Mouse (Mus musculus) limb, embryonic 11.5 days (tissue): ENCODE data around the gene Adsl. TPM values are rescaled to one million over a fixed set of nuclear protein-coding genes. Genes with fewer than 3 reads are reported as not detected.

Source experiments
- ATAC-seq: fragments of 200-750 bp; cut with Nextera tagmentation; 2 replicates; pipeline ENCODE4 v1.8.0; 2017; ENCODE audit warnings: low read depth; ENCODE audit not compliant: insufficient number of reproducible peaks, low FRiP score, low TSS enrichment
- DNase-seq: peaks from one replicate; pipeline ENCODE4 v3.0.0-alpha.2; 2015; ENCODE audit warnings: low spot score
- H3K27ac ChIP-seq: fragments of 300-500 bp; sonication (generic); replicated peaks from 2 replicates; pipeline ENCODE4 v1.5.1; 2014; ENCODE audit warnings: low read depth, mild to moderate bottlenecking, low read length
- H3K27me3 ChIP-seq: fragments of 300-500 bp; sonication (generic); 2 replicates; pipeline ENCODE4 v1.6.1; 2014; ENCODE audit warnings: mild to moderate bottlenecking, low read length, mixed read lengths; ENCODE audit not compliant: control insufficient read depth, insufficient read depth
- H3K36me3 ChIP-seq: fragments of 300-500 bp; sonication (generic); 2 replicates; pipeline ENCODE4 v1.6.1; 2014; ENCODE audit warnings: mild to moderate bottlenecking, low read length, moderate library complexity, mixed read lengths; ENCODE audit not compliant: control insufficient read depth, insufficient read depth
- H3K4me1 ChIP-seq: fragments of 300-500 bp; sonication (generic); 2 replicates; pipeline ENCODE4 v1.6.1; 2014; ENCODE audit warnings: low read length, mixed read lengths; ENCODE audit not compliant: control insufficient read depth, insufficient read depth
- H3K4me2 ChIP-seq: fragments of 300-500 bp; sonication (generic); 2 replicates; pipeline ENCODE4 v1.6.1; 2014; ENCODE audit warnings: low read depth, mild to moderate bottlenecking, moderate library complexity; ENCODE audit not compliant: severe bottlenecking
- H3K4me3 ChIP-seq: fragments of 300-500 bp; sonication (generic); 2 replicates; pipeline ENCODE4 v1.5.1; 2014; ENCODE audit warnings: low read depth, low read length
- H3K9ac ChIP-seq: fragments of 300-500 bp; sonication (generic); 2 replicates; pipeline ENCODE4 v1.6.1; 2014; ENCODE audit warnings: mild to moderate bottlenecking, low read length
- H3K9me3 ChIP-seq: fragments of 300-500 bp; sonication (generic); 2 replicates; pipeline ENCODE4 v1.6.1; 2016; ENCODE audit warnings: low read length; ENCODE audit not compliant: control insufficient read depth
- WGBS: fragments of 180-500 bp; shearing (Covaris S2); extraction: QIAGEN DNeasy Blood & Tissue Kit; methylation state at CpG from one replicate; pipeline ENCODE4 v1.1.7; 2014; 5-methylcytosine and 5-hydroxymethylcytosine counted together
- polyA plus RNA-seq: library from polyadenylated mRNA; unstranded; fragments of >200 nt; fragmentation: Nextera tagmentation; extraction: Ambion mirVana; gene quantifications from 2 replicates; pipeline ENCODE4 v1.2.1, GENCODE M21; 2014

Adsl gene
- polyA plus RNA-seq, 1 experiment from 2014 or later, result 196 TPM

DNA sequence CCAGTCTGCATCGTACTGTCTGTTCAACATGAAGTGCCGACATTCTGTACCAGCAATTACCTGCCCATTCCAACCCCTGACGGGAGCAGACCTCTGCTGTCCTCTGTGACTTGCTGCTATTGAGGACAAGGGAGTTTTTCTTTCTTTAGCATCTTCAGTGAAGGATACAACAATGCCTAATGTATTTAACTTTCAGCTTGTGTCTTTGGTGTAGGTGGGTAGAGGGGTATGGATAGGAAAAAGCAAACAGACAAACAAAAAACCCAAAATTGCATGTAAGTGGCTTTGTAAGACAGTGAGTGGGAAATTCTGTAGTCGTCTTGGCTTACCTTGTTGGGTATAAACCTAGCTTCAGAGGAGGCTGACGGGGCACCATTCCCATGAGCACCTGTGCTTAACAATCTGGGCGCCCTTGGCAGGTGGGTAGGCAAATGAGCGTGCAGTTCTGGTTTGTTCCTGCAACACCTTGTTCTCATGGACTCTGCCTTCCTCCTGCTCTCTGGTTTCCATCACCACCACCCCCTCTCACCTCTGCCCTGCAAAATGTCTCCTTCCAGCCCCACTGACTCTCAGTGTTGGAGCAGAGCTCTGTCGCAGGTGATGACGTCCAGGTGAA is 16.8 kb upstream of the Adsl start:
- no peak overlapping the region for H3K4me3 ChIP-seq
- no peaks in the 10 kb centered on the region for H3K27me3 ChIP-seq
- no peak overlapping the region for H3K27ac ChIP-seq
- no peak for DNase-seq
- ATAC-seq, result no peak
- no peak overlapping the region for H3K9ac ChIP-seq
- WGBS, result 88% methylated on average over 9 of the region's 9 CpGs
- no peak overlapping the region for H3K4me2 ChIP-seq
- H3K9me3 ChIP-seq, result no peaks in the 10 kb centered on the region
- peaks cover 8% of the 10 kb centered on the region; the same call in 1 of the 2 replicates for H3K36me3 ChIP-seq
- no peaks in the 10 kb centered on the region for H3K4me1 ChIP-seq

DNA sequence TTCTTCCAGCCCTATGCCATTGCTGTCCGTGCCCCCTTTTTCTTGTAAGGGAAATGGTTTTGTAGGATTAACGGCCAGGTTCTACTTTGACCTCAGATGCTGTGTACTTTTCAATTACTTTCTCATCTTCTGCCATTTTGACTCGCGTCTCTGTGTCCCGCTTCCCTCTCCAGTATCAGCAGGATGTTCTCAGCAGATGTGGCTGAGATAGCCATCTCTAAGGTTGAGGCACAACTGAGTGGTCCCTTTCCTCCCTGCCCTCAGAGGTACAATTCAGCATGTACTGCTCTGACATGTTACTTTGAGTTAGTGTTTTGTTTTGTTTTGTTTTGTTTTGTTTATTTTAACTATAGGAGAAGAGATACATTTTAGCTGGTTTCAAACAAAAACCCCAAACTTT is 13.4 kb upstream of the Adsl start:
- ATAC-seq, result no peak

DNA sequence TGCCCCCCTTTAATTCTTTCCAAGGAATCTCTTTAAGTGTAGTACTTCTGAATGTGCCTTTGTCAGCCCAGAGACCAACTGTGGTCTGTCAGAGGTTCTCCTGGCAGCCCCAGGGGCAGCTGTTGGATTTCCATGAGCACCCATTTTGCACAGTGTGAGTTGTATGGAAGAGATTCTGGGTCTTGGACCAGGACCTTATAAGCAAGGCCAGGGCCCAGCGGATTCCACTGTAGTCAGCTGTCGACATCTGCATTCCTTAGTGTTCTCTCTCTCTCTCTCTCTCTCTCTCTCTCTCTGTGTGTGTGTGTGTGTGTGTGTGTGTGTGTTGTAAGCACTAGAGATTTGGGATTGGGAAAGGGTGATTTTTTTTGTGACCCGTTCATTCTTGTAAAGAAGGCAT is 11.6 kb upstream of the Adsl start:
- no peaks in the 10 kb centered on the region; the same call in 1 of the 2 replicates for H3K36me3 ChIP-seq
- no peak overlapping the region for H3K4me3 ChIP-seq
- DNase-seq (no peak), ATAC-seq (no peak)
- no peaks in the 10 kb centered on the region for H3K4me1 ChIP-seq
- no peaks in the 10 kb centered on the region for H3K27me3 ChIP-seq
- H3K9ac ChIP-seq, result no peak overlapping the region
- 85% methylated on average over 3 of the region's 3 CpGs for WGBS
- no peak overlapping the region for H3K27ac ChIP-seq
- H3K9me3 ChIP-seq, result no peaks in the 10 kb centered on the region
- H3K4me2 ChIP-seq, result no peak overlapping the region

More for the DNA sequence above, 13.4 kb upstream of the Adsl start:
- H3K27ac ChIP-seq, result no peak overlapping the region
- H3K27me3 ChIP-seq, result no peaks in the 10 kb centered on the region
- no peak overlapping the region for H3K9ac ChIP-seq
- H3K4me3 ChIP-seq, result no peak overlapping the region
- H3K4me1 ChIP-seq, result no peaks in the 10 kb centered on the region
- DNase-seq, result no peak
- H3K36me3 ChIP-seq, result no peaks in the 10 kb centered on the region; the same call in 1 of the 2 replicates
- no peaks in the 10 kb centered on the region for H3K9me3 ChIP-seq
- WGBS, result 92% methylated on average over 5 of the region's 5 CpGs
- no peak overlapping the region for H3K4me2 ChIP-seq

DNA sequence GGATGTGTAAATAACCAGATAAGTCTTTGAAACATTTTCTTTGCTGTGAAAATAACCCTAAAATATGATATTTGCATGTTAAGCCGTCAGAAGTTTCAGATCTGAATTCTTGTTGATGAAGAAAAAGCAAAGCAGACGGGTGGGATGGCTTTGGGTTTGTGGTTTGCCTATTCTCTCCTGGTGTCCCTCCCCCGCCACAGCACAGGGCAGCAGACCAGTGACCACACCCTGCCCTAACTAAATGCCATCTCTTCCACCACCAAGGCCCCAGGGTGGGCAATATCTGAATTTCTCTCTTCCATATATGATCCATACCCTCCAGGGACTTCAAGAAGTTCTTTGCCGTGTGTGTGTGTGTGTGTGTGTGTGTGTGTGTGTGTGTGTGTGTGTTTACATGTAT is 9.7 kb upstream of the Adsl start:
- no peak for ATAC-seq
- no peak overlapping the region for H3K4me3 ChIP-seq
- WGBS, result 86% methylated on average over 4 of the region's 4 CpGs

DNA sequence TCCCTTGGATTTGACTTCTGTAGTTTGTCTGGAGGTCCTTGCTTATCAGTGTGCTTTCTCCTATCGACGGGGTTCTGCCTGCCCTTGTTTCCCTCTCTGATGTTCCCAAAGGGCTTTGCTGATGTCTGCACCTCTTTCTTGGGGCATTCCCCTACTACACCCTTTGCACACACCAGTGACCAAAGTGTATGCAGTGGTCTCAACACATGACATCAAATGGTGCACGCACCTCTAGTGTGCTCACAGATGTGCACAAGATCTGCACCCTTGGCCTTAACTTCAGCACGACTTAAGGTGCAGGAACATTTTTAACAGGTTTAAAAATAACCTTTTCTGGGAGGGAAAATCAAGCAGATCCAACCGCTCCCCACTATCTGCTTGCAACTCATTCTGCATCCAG is 8.9 kb upstream of the Adsl start:
- no peak overlapping the region for H3K4me2 ChIP-seq
- no peak for DNase-seq
- 89% methylated on average over 5 of the region's 5 CpGs for WGBS
- H3K27me3 ChIP-seq, result no peaks in the 10 kb centered on the region
- H3K36me3 ChIP-seq, result no peaks in the 10 kb centered on the region
- H3K27ac ChIP-seq, result no peak overlapping the region
- no peak for ATAC-seq
- no peaks in the 10 kb centered on the region for H3K9me3 ChIP-seq
- H3K4me1 ChIP-seq, result no peaks in the 10 kb centered on the region
- no peak overlapping the region for H3K9ac ChIP-seq
- H3K4me3 ChIP-seq, result no peak overlapping the region

More for the DNA sequence above, 9.7 kb upstream of the Adsl start:
- Histone ChIP-seq H3K9ac (no peak overlapping the region), H3K4me2 (no peak overlapping the region), H3K27me3 (no peaks in the 10 kb centered on the region), H3K36me3 (no peaks in the 10 kb centered on the region), H3K9me3 (no peaks in the 10 kb centered on the region), H3K27ac (no peak overlapping the region), H3K4me1 (no peaks in the 10 kb centered on the region)
- no peak for DNase-seq

DNA sequence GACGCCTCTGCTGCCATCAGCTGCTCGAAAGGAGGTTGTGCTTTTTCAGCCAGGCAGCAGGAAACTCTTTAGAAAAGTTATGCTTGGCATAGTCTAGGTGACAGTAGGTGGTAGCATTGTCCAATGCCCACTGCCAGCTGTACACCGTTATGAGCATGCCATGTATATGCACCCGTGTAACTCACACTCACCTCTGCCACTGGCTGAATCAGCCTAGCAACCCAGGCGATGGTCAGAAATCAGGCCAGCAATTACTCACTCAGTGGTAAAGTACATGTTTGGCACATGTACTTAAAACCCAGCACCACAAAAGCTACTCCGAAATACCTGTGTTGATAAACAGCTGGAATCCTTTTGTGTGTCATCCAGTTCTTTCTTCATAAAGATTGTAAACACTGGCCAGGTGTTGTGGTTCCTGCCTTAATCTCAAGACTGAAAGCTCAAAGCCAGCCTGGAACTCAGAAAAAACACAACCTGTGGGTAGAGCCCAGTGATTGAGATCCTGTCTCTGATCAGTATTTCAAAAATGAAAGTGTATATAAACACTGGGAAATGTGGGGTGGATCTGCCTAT is 6.7 kb upstream of the Adsl start:
- DNase-seq (no peak), ATAC-seq (no peak)
- 93% methylated on average over 6 of the region's 6 CpGs for WGBS
- no peak overlapping the region for H3K4me2 ChIP-seq
- no peak overlapping the region for H3K9ac ChIP-seq
- no peaks in the 10 kb centered on the region for H3K9me3 ChIP-seq
- no peak overlapping the region for H3K4me3 ChIP-seq
- H3K4me1 ChIP-seq, result no peaks in the 10 kb centered on the region
- H3K36me3 ChIP-seq, result no peaks in the 10 kb centered on the region
- no peak overlapping the region for H3K27ac ChIP-seq
- no peaks in the 10 kb centered on the region for H3K27me3 ChIP-seq

DNA sequence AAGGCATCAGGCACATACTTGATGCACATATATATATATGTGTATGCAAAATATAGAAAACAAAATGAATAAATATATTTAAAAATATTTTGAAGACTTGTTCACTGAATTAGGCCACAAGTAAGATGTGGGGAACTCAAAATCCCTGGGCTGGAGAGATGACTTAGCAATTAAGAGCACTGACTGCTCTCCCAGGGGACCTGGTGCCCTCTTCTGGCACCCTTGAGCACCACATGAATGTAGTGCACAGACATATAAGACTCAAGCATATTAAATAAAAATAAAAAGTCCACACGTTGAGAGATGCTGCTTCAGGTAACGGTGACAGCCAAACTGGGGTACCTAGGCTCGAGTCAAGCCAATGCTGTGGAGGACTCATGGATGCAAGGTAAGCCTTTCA is 2.4 kb upstream of the Adsl start:
- WGBS, result 63% methylated on average over 3 of the region's 3 CpGs
- Histone ChIP-seq H3K36me3 (no peaks in the 10 kb centered on the region), H3K4me3 (no peak overlapping the region), H3K4me2 (no peak overlapping the region), H3K9ac (no peak overlapping the region), H3K27me3 (no peaks in the 10 kb centered on the region), H3K9me3 (no peaks in the 10 kb centered on the region), H3K4me1 (peaks cover 2% of the 10 kb centered on the region; the same call in 1 of the 2 replicates), H3K27ac (no peak overlapping the region)
- ATAC-seq (no peak), DNase-seq (no peak)

DNA sequence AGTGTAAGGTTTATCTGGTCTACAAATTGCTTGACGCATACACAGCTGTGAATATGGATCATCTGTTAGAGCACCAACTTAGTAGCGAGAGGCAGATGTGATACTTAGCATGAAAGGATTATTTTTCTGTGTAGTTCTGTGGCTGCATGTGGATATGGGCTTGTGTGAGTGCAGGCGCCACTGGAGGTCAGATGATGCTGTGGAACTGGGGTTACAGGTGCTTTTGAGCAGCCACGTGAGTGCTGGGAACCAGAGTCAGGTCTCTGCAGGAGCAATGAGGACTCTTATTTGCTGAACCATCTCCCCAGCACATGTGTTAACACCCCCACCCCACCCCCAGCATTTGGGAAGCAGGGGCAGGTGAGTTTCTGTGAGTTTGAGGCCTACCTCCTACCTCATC is 1.1 kb downstream of the Adsl start:
- 61% methylated on average over 4 of the region's 4 CpGs for WGBS
- DNase-seq (no peak), ATAC-seq (no peak)
- no peak overlapping the region for H3K27ac ChIP-seq
- no peaks in the 10 kb centered on the region for H3K9me3 ChIP-seq
- H3K4me1 ChIP-seq, result peaks cover 2% of the 10 kb centered on the region; the same call in 1 of the 2 replicates
- H3K9ac ChIP-seq, result peak overlapping the region; percentile 78; the same call in 1 of the 2 replicates
- no peaks in the 10 kb centered on the region for H3K27me3 ChIP-seq
- peaks cover 13% of the 10 kb centered on the region; the same call in 1 of the 2 replicates for H3K36me3 ChIP-seq
- H3K4me2 ChIP-seq, result peak overlapping the region; percentile 57
- H3K4me3 ChIP-seq, result peak overlapping the region; percentile 91
